Mouse (Mus musculus) thymus, postnatal 36 days (tissue): ENCODE results near the gene Lnpep.

Source experiments
- DNase-seq, 2 experiments: peaks; one replicate each; pipeline ENCODE4 v3.0.0; 2022; ENCODE audit warnings: mixed read lengths in 2 of 2

Lnpep gene

GRCm38 (mm10) chr17:17491622-17492001 is 133.2 kb downstream of the Lnpep start:
- DNase-seq: no peak

- no peak for DNase-seq
Observed at GRCm38 (mm10) chr17:17490820-17491621, 133.8 kb downstream of the Lnpep start.

GRCm38 (mm10) chr17:17485789-17486188 is 139.1 kb downstream of the Lnpep start:
- no peak for DNase-seq
